Mouse (Mus musculus): ENCODE results near the gene Zfp467.
A peak's percentile ranks its signal among the peaks of the same experiment; 100 is the strongest.

Zfp467 gene

DNA sequence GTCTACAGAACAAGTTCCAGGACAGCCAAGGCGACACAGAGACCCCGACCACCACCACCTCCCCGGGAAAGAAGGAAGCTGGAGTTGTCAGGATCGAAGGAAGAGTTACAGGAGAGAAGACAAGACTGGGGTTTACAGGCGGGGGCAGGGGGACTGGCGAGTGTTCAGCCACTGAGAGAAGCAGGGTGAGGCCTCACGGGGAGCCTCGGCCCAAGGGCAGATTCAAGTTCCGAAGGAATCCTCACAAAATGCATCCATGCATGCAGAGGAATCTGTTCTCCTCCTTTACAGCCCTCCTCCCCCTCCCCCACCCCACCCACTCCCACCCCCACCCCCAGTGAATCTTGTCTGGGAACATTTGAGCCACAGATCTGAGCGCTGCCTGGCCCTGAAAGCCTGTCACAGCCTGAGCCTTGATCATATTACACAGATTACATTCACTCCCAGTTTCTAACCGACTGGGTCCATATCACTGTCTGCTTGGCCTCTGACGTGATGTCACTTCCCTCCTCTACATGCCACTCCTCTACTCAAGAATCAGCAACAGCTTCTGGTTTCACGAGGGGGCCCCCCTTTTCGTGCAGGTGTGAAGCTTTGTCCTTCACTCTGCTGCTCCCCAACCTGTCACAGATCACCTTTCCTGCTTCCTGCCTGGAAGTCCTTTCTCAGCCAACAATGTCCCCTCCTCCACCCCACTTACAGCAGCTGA, 5.2 kb downstream of the Zfp467 start:
- DNase-seq (ENCODE audit: low read depth, low spot score) = no peak

DNA sequence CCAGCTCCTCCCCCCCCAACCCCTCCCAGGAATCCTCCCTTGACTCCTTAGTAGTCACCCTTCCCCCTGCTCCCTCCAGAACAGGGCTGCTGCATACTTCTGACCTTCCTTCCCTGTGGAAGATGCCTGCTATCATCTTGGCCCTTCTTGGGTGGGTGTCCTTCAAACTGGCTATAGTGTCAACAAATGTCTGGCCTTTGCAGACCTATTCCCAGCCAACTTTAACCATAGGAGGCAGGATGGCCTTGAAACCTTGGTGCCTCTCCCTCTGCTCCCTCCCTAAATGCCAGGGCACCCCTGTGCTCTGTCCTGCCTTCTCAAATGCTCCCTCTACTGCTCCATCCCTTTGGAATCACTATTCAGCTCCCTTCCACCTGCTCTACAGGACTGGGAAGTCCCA, 6.0 kb downstream of the Zfp467 start:
- DNase-seq (ENCODE audit: low read depth, low spot score) = peak; percentile 32

DNA sequence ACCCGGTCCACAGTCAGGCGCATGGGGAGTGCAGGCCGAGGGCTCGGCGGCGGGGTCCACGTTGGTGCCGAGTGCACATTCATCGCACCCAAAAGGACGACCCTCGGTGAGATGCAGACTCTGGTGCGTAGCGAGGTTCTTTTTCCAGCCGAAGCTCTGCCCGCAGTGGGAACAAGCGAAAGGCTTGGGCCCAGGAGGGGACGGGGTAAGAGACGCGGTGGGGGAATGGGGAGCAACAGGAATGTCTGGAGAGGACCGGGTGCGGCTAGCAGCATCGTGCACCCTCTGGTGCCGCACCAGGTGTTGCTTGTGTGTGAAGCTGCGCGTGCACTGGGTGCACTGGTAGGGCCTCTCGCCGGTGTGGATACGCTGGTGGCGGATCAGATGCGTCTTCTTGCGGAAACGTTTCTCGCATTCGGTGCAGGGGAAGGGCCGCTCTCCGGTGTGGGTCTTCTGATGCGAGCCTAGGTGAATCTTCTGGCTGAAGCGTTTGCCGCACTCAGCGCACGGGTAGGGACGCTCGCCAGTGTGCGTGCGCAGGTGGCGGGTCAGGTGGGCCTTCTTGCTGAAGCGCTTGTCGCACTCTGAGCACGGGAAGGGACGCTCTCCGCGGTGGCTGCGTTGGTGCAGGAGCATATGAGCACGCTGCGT, 7.0 kb downstream of the Zfp467 start:
- DNase-seq (ENCODE audit: low read depth, low spot score) = peak; percentile 82

DNA sequence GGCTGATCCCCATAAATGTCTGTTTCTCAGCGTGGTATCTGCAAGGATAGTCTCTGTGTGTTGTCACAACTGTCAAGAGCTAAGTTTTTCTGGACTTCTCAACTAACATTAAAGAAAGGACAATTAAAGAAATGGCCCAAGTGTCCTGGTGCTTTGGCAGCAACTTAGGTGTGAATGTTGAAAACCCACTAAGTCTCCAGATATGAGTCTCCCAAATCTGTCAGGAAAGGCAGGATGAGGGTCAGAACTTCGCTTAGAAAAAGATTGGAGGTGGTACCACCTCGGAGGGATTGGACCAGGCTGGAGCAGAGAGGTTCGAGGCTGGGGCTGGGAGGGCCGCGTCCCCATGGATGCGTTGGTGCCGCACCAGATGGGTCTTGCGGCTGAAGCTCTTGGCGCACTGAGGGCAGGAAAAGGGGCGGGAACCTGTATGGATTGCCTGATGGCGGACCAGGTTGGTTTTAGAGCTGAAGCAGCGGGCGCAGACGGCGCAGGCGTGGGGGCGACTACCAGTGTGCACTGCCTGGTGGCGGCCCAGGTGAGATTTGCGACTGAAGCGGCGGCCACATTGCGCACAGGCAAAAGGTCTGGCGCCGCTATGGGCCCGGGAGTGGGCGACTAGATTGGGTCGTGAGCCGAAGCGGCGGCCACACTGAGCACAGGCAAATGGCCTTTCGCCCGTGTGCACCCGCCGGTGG, 7.8 kb downstream of the Zfp467 start:
- DNase-seq (ENCODE audit: low read depth, low spot score) = peak; percentile 78

DNA sequence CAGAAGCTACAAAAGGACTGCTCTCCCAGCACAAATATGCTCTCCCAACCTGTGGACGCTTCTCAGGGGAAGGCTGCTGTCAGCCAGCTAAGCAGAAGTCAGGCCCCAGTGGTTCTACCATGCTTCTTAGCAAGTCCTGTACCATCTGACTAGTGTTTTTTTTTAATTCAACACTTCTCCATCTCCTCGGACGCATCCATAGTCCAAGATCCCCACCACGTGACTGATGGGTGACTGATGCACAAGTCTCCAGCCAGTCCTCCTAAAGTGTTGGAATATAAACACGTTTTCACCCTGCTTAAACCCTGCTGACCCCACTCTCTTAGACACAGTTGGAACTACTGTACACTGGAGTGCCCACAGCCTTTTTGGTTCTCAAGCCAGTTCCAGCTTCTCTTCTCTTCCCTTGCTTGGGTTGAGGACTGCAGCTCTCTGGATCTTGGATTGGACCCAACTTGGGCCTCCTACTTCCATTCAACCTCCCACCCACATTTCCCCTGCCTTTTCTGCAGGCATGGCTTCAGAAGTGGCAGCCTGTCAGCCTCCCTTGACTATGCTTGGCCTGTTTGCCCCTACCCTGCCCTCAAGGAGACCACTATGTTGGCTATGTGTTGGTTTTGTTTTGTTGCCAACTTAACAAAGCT, 9.8 kb downstream of the Zfp467 start:
- DNase-seq (ENCODE audit: low read depth, low spot score) = no peak

DNA sequence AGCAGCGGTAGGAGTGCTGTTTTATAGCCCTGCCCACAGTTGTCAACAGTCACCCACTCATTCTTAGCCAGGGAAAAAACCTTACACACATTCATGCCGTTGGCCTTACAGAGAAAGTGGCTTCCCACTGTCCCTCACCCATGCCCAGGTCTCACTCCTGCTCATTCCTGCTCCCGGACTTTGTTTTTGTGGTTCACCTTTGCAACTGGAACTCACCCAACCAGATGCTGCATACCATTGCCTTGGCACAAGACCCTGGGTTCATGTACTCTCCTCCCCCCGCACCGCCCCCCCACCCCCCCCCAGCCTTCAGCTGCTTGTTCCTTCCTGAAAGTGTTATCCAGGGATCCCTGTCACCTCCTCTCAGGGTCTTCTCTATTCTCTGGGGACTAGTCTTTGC, 10.5 kb downstream of the Zfp467 start:
- DNase-seq (ENCODE audit: low read depth, low spot score) = no peak

DNA sequence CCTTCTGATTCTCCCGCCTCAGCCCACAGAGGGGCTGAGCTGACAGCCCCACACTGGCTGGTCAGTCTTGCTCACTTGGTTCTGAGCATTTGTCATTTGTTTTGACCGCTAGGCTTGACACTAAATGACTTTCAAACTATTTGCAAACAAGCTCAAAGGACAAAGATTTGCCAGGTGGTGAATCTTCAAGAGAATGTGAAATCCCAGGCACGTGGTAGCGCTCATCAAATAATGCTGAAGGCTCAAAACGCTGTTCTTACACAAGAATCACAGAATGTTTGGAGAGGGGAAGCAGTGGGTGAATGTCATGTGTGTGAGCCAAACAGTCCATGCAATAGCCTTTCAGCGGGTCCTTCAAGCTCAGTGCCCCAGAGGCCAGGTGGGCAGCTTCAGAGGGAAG, 11.0 kb downstream of the Zfp467 start:
- DNase-seq (ENCODE audit: low read depth, low spot score) = no peak

DNA sequence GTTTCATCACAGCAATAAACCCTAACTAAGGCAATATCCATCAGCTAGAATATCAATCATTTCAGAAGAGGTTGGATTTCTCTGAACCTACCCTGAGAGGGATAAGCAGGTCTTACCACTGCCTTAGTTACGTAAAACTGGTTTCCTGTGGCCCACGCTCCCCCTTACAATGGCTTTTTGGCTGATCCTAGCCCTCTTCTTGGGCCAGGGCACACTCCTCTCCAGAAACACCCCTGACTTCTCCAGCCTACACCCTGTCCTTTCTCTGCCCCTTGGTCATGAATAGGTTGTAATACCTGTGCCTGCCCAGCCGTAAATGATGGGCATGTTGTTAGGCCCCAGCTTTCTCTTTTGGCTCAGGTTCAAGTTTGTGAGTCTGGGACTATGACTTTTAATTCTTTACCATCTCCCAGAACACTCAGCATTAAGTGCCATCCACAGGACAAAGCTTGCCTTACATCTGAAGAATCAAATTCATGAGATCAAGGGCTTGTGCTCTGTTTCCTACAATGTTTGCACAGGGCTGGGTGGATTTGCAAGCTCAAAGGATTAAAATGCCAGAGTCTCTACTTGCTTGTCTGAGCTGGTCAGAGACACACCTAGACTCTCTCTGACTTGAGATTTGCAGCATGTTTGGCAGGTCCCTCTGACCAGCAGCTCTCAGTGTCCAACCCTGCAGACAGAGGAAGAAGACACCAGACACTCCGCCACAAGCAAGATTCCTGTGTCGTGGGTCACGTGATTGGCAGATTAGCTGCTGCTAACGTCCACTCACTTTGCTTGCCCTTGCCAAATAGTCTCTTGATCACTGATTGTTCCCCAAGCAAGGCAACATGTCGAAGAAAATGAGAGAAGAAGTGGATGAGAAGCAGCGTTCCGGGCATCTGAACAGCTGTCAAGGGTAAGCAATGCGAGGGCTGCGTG, 12.5 kb downstream of the Zfp467 start:
- DNase-seq (ENCODE audit: low read depth, low spot score) = no peak

DNA sequence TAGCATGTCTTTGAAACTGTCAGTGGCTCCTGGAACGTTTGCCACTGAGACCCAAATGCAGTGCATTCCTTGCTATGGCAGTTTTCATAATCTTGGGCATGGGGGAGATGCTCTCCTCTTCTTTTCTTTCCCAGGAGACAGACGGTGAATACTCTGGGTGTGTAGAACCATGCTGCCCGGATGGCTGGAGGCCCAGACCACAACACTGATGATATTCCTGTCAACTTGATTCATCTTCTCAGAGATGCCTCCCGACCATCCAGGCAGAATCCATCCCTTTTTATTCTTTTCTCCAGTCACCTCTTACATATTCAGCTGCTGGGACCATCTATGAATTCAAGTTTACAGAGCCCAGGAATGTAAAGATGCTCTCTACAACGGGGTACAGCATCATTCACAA, 14.9 kb downstream of the Zfp467 start:
- no peak for DNase-seq (ENCODE audit: low read depth, low spot score)

DNA sequence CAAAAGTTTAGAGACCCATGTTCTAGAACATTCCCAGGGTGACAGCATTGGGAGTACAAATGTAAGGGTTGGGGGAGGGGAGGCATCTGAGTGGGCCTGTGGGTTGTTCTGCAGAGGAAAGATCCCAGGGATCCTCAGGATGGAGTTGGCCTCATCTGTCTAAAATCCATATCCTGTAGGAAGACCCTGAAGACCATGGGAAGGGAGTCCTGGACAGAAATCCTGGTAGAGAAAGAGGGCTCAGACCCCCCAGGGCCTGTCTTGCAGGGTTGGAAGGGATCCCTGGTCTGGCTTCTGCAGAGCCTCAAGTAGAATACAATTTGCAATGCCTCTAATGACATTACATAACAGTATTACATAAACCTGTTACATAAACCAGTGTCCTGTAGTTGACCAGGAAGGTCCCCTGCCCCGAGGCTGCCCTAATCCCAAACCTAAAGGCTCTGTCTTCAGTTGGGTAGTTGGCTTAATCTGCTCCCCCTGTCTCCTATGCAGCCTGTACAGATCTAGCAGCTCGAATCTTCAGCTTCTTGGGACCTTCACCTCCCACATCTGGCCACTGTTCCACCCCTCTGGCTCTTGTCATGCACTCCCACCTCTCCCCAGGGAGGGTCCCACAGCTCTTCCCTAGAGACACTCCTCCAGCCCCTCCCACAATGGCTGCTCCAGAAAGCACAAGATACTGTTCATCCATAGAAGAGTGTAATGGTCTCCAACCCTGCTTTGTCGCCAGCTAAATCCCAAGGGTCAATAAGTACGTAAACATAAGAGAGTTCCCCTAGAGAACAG, 16.7 kb downstream of the Zfp467 start:
- no peak for DNase-seq (ENCODE audit: low read depth, low spot score)

DNA sequence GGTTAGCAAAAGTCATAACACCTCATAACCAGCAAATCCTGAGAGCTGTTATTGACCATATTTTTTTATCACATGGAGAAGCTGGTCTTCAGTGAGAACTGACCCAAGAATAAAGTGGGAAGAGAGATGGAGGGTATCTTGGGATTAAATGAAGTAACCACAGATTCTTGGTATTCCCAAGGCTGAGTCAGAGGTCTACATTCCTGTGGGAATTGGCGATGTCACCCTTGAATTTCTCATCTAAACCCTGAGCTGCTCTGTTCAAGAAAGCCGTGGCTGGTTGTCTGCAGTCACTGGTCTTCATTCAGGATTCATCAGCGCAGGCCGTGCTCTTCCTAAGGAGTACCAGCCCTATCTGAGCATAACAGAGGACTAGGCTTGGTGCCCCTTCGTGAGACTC, 18.7 kb downstream of the Zfp467 start:
- DNase-seq (ENCODE audit: low read depth, low spot score) = no peak

DNA sequence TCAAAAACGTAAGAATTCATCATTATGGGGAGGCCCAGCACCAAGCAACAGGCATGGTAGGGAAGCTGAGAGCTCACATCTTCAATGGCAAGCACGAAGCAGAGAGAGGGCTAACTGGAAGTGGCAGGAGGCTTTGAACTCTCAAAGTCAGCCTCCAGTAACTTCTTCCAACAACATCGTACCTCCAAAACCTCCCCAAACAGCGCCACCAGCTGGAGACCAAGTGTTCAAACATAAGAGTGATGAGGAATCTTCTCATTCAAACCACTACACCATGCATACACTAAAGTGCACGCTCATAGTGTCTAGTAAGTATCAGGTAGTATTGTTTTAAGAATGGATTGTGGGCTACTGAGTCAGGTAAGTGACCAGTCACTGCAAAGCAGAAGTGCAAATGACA, 21.6 kb downstream of the Zfp467 start:
- DNase-seq (ENCODE audit: low read depth, low spot score) = peak; percentile 50

DNA sequence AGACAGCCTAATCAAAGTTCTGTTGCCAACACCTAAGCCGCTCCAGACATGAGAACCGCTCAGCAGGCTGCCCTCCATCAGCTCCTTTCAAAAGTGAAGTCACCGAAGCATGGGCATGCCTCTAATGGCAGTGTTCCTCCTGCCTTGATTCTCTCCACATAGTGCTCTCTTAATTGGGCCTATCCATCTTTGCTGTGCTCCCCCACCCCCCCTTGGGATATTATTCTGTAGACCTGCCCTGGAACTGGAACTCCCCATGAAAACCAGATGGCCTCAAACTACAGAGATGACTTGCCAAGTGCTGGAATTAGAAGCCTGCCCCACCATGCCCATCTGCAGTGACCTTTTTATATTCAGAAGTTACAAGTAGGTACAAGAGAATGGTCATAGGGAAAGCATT, 22.3 kb downstream of the Zfp467 start:
- DNase-seq (ENCODE audit: low read depth, low spot score) = no peak

DNA sequence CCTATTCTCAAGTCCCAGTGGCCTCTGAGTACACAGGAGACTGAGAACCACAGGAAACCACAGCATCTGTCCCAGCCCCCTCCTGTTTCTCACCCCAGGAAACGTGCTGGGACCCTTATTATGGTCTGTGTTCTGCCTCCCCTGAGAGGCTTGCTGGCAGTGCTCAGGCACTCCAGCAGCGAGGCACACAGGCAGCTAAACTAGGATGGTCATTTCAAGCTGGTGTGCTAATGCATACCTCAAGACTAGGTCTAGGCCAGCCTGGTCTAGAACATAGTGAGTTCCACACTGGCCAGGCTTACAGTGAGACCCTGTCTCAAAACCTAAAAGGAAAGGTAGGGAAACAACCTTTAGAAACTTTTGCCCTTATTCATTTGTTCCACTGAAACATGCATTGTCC, 25.0 kb downstream of the Zfp467 start:
- DNase-seq (ENCODE audit: low read depth, low spot score) = no peak

DNA sequence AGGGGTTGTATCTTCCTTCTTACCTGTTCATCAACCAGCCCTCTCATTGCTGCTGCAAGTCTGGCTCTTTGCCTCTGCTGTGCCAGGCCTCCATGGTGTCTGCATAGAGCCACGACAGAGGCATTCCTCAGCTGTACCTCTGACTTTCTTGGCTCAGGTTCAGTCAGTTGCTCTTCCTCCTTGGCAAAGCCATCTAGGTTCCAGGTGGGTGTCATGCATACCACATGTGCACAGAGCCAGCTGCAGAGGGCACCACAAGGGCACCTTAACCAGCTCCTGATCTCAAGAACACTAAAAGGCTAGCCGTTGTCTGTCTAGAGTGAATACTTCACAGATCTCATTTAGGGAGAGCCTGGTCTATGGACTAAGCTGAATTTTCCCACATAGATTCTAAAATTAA, 29.1 kb downstream of the Zfp467 start:
- DNase-seq (ENCODE audit: low read depth, low spot score) = no peak

DNA sequence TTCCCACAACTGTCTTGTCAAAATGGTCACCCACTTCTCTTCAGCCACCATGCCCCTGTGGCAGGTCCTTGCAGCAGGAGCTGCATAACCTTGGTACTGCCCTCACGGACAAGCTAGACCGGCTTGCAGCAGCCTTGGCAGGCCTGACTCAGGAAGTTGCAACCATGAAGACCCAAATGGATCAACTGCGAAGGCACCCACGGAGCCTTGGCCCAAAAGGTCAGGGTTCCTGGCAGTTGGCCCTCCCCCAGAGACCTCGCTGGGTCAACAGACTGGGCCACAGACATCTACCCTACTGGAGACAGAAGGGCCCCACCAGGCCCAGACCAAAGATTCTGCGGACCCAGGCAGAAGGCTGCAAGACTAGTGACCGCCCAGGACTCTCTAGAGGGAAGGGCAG, 30.0 kb downstream of the Zfp467 start:
- no peak for DNase-seq (ENCODE audit: low read depth, low spot score)

DNA sequence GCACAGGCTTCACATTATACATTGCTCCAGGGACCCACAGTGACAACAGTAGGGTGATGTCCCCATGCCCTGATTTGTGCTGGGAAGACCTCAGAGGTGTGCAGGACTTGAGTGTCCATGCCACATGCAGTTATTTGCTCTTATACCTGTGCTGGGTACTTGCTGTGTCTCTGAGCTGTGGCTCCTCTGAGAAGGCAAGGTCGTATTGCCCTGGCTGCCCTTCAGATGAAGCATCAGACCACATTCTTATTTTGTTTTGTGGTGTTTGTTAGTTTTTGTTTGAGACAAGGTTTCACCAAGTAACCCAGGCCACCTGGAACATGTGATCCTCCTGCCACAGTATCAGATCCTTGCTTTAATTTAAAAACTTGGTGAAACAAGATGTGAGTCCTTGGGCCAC, 30.7 kb downstream of the Zfp467 start:
- no peak for DNase-seq (ENCODE audit: low read depth, low spot score)

DNA sequence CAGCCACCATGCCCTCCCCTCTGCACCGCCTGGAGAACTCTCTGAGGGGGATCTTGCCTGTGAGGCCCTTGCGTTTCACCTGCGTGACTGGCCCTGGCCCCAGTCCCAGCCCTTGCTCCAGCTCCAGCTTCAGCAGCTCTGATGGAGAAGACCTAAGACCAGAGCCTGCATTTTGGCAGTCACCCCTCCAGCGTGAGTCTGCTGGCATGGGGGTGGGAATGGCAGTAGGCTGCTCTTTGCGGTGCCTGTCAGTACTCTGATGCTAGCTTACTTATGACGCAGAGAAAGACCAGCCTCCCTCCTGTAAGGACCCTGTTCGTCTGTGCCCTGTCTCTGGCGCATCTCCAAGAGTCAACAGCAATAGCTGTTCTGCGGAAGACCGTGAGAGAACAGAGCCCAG, 32.5 kb downstream of the Zfp467 start:
- no peak for DNase-seq (ENCODE audit: low read depth, low spot score)

DNA sequence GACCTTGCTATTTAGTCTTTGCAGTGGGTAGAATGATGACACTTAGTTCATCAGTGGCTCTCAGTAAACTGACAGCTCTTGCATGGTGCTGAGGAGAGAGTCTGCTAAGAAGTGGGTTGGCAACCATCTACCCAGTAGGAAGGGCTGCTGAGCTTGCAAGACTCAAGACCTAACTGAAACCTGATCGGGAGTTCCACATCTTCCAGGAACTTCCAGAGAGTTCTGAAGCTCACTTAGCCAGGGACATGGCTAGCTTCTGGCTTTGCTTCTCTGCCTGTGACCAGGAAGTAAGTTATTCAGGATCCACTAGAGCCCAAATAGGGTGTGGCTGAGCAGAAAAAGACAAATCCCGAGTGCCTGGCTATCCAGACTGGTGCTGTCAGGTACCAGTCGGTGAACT, 33.0 kb downstream of the Zfp467 start:
- no peak for DNase-seq (ENCODE audit: low read depth, low spot score)

DNA sequence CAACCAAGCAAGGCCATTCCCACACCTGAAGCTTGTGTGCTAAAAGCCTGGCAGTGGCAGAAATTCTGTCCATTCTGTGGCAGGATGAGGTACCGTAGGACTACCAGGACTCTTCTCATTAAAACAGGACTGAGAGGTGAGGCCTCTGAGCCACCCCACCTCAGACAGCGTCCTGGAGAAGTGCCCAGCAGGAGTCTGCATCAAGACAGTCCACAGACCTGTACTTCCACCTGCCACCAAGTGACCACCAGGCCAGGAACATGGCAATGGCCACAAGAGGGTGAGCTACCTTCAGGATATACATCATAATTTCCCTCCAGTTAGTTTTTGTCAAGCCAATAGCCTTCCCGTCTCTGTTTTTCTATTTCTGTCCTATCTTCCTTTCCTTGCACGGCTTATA, 33.5 kb downstream of the Zfp467 start:
- no peak for DNase-seq (ENCODE audit: low read depth, low spot score)
